Mouse (Mus musculus) lung, embryonic 16.5 days (tissue): Measurements from ENCODE around the gene Myl6b. TPM values are rescaled to one million over a fixed set of nuclear protein-coding genes. Genes with fewer than 3 reads are reported as not detected.

Source experiments
- ATAC-seq: fragments of 200-750 bp; cut with Nextera tagmentation; 2 replicates; pipeline ENCODE4 v1.8.0; 2017; ENCODE audit warnings: low read depth, mild to moderate bottlenecking, moderate library complexity
- H3K27ac ChIP-seq: fragments of 300-500 bp; sonication (generic); 2 replicates; pipeline ENCODE4 v1.5.1; 2014; ENCODE audit warnings: mild to moderate bottlenecking, control low read depth, low read length
- H3K27me3 ChIP-seq: fragments of 300-500 bp; sonication (generic); 2 replicates; pipeline ENCODE4 v1.6.1; 2014; ENCODE audit warnings: low read depth, low read length, mixed read lengths; ENCODE audit not compliant: control insufficient read depth, insufficient read depth
- H3K36me3 ChIP-seq: fragments of 300-500 bp; sonication (generic); 2 replicates; pipeline ENCODE4 v1.6.1; 2014; ENCODE audit warnings: low read length; ENCODE audit not compliant: control insufficient read depth, insufficient read depth
- H3K4me1 ChIP-seq: fragments of 300-500 bp; sonication (generic); replicated peaks from 2 replicates; pipeline ENCODE4 v1.6.1; 2014; ENCODE audit warnings: low read length, mixed read lengths; ENCODE audit not compliant: control insufficient read depth, insufficient read depth
- H3K4me2 ChIP-seq: fragments of 300-500 bp; sonication (generic); 2 replicates; pipeline ENCODE4 v1.6.1; 2014; ENCODE audit warnings: low read depth, low read length, control low read depth
- H3K4me3 ChIP-seq: fragments of 300-500 bp; sonication (generic); 2 replicates; pipeline ENCODE4 v1.5.1; 2014; ENCODE audit warnings: mild to moderate bottlenecking, low read length, control low read depth
- H3K9ac ChIP-seq: fragments of 300-500 bp; sonication (generic); 2 replicates; pipeline ENCODE4 v1.6.1; 2014; ENCODE audit warnings: low read length, control low read depth
- H3K9me3 ChIP-seq: fragments of 300-500 bp; sonication (generic); 2 replicates; pipeline ENCODE4 v1.6.1; 2016; ENCODE audit warnings: low read length; ENCODE audit not compliant: control insufficient read depth
- WGBS: fragments of 180-500 bp; shearing (Covaris S2); extraction: QIAGEN DNeasy Blood & Tissue Kit; methylation state at CpG from one replicate; pipeline ENCODE4 v1.1.7; 2014; 5-methylcytosine and 5-hydroxymethylcytosine counted together
- polyA plus RNA-seq: library from polyadenylated mRNA; unstranded; fragments of >200 nt; fragmentation: Nextera tagmentation; extraction: Ambion mirVana; gene quantifications from 2 replicates; pipeline ENCODE4 v1.2.1, GENCODE M21; 2015

Gene Myl6b
- polyA plus RNA-seq, 1 experiment from 2014 or later: 3.5 TPM

GRCm38 (mm10) chr10:128486370-128486769, 12.1 kb downstream of the Myl6b start:
- no peak for ATAC-seq
- no peak overlapping the region for H3K4me3 ChIP-seq
- H3K4me2 ChIP-seq: no peak overlapping the region
- no peaks in the 10 kb centered on the region for H3K27me3 ChIP-seq
- no peak overlapping the region for H3K9ac ChIP-seq
- no peak overlapping the region for H3K27ac ChIP-seq
- no peaks in the 10 kb centered on the region for H3K9me3 ChIP-seq
- H3K36me3 ChIP-seq: peaks cover 74% of the 10 kb centered on the region
- WGBS: 82% methylated on average over 7 of the region's 7 CpGs
- H3K4me1 ChIP-seq: peaks cover 8% of the 10 kb centered on the region

DNA sequence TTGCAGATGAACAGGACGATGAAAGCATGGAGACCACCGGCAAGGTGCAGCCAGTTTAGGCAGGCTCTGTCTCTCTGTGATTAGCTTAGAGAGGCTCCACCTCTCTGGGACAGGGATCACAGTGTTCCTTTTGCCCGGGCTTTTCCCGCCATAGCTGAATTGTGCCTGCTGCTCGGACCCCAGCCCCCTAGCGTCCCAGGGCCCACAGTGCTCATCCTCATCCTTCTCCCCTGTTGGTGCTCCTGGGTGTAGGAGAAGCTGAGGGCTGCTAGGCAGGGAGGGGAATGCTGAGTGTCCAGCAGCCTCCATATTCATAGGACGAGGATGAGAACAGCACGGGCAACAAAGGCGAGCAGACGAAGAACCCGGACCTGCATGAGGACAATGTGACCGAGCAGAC, 24.1 kb downstream of the Myl6b start:
- Histone ChIP-seq H3K36me3 (peaks cover 59% of the 10 kb centered on the region), H3K4me1 (no peaks in the 10 kb centered on the region), H3K27ac (no peak overlapping the region), H3K9ac (no peak overlapping the region), H3K9me3 (no peaks in the 10 kb centered on the region), H3K4me3 (no peak overlapping the region), H3K27me3 (no peaks in the 10 kb centered on the region), H3K4me2 (no peak overlapping the region)
- no peak for ATAC-seq
- 86% methylated on average over 11 of the region's 12 CpGs for WGBS

DNA sequence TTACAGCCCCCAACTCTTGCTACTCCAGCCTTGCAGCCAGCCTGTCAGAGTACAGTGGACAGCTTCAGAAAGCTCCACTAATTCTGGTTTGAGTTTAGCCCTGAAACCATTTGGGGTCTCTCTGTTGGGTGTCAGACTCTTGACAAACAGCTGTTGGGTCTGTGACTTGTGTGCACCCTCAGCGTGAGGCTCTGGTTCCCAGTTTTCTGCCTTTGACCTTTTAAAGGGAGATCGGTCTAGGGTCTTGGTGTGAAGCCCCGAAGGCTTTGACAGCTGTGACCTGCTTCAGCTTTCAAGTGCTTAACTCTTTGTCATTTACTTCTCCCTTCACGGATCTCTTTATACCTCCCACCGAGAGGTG, 38.2 kb downstream of the Myl6b start:
- Histone ChIP-seq H3K4me1 (peaks cover 11% of the 10 kb centered on the region), H3K27me3 (no peaks in the 10 kb centered on the region), H3K27ac (peak overlapping the region; percentile 96), H3K9me3 (no peaks in the 10 kb centered on the region), H3K9ac (peak overlapping the region; percentile 95), H3K4me2 (peak overlapping the region; percentile 74), H3K4me3 (peak overlapping the region; percentile 89), H3K36me3 (peaks cover 23% of the 10 kb centered on the region)
- no peak for ATAC-seq
- WGBS: 4% methylated on average over 5 of the region's 5 CpGs

DNA sequence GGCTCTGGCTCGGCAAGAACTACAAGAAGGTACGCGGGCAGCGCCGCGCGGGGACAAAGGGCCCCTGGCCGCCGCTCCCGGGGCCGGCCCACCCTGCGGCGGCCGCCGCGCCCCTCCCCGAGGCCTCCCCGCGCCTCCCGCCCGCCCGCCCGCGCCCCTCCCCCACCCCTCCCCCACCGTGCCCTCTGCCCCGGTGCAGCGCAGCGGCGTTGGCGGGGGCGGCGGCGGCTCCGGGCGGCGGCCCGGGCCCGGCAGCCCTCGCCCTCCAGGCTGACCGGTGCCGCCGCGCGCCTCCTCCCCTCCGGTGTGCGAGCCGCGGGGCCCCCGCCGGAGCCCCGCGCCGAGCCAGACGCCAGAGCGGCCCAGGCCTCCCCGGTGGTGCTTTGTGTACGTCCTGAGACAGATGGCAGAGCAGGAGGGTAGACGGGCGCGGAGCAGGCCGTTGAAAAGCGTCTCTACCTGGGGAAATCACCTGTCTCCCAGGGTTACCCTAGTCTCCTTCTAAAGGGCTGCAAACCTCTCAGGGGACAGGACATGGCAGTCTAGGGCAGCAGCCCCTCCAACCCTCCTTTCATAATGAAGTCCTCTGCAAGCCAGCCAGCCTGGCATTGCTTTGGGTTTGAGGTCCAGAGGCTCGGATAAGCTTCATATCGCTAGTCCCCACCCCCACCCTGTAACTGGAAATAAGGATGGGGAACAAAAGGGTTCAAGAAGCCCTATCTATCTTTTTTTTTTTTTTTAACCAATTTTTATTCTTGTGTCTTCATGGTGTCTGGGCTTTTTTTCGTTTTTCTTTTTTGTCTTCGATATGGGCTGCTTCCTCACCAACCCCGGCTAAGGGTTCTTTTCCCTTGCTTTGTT, 38.8 kb downstream of the Myl6b start:
- peak overlapping the region; percentile 74 for H3K4me2 ChIP-seq
- peak overlapping the region; percentile 95 for H3K9ac ChIP-seq
- peak overlapping the region; percentile 96 for H3K27ac ChIP-seq
- peaks cover 11% of the 10 kb centered on the region for H3K4me1 ChIP-seq
- peak overlapping the region; percentile 89 for H3K4me3 ChIP-seq
- under 1% methylated on average over 13 of the region's 67 CpGs for WGBS
- H3K27me3 ChIP-seq: no peaks in the 10 kb centered on the region
- H3K36me3 ChIP-seq: peaks cover 19% of the 10 kb centered on the region
- H3K9me3 ChIP-seq: no peaks in the 10 kb centered on the region
- peak; percentile 71 for ATAC-seq

DNA sequence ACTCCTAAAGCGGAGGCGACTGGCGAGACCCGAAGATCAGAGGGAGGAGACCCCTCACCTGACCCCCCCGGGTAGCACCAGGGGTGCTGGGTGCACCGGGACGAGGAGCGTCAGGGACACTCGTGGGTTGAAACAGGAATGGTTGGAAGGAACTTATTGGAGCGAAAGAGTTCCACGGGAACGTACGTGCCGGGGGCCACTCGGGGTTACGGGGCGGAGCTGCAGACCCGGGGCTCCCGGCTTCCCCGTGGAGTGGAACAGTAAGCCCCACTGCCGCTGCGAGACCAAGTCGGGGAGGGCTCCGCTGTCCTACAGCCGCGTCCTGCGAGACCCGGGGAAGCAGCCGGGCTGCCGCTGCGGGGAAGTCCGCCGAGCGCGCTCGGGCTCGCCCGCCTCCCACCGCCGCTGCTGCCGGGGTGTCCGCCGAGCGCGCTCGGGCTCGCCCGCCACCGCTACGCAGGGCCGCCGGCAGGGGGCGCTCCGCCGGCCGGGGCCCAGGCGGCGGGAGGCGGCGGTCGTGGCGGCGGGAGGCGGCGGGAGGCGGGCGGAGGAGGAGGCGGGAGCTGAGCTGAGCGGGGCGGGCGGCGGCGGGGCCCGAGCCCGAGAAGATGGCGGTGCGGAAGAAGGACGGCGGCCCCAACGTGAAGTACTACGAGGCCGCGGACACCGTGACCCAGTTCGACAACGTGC, 39.6 kb downstream of the Myl6b start, which contains the start of gene Smarcc2:
Gene Smarcc2 (plus strand): TSS at position 530 of the 690 bp plus-strand sequence.
- ATAC-seq: peak; percentile 85
- H3K9me3 ChIP-seq: no peaks in the 10 kb centered on the region
- peak within 1 kb of the TSS; percentile 74 for H3K4me2 ChIP-seq

DNA sequence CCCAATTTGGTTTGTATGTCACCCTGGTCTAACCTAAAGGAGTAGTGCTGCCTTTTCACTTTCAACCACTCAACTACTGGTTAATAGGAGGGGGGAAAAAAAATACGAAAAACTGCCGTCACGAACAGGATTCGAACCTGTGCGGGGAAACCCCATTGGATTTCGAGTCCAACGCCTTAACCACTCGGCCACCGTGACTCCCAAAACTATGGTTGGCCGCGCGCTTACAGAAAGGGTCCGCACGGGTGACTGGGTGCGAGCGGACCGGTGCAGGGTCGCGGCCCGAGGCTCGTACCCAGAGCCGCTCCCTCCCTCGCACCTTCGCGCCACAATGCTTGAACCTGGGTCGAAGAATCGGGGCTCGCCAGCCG, 40.2 kb downstream of the Myl6b start:
- Histone ChIP-seq H3K4me3 (peak overlapping the region; percentile 89), H3K9ac (peak overlapping the region; percentile 95), H3K4me1 (peaks cover 11% of the 10 kb centered on the region), H3K4me2 (peak overlapping the region; percentile 74), H3K27me3 (no peaks in the 10 kb centered on the region), H3K9me3 (no peaks in the 10 kb centered on the region), H3K27ac (peak overlapping the region; percentile 96), H3K36me3 (peaks cover 10% of the 10 kb centered on the region)
- peak; percentile 69 for ATAC-seq
- 0% methylated on average over 29 of the region's 29 CpGs for WGBS

More for the DNA sequence above, 39.6 kb downstream of the Myl6b start, which contains the start of gene Smarcc2:
- peak within 1 kb of the TSS; percentile 95 for H3K9ac ChIP-seq
- H3K27ac ChIP-seq: peak within 1 kb of the TSS; percentile 96
- H3K4me1 ChIP-seq: peaks cover 11% of the 10 kb centered on the region
- 0% methylated on average over 64 of the region's 86 CpGs for WGBS
- peaks cover 13% of the 10 kb centered on the region for H3K36me3 ChIP-seq
- no peaks in the 10 kb centered on the region for H3K27me3 ChIP-seq
- peak within 1 kb of the TSS; percentile 89 for H3K4me3 ChIP-seq

DNA sequence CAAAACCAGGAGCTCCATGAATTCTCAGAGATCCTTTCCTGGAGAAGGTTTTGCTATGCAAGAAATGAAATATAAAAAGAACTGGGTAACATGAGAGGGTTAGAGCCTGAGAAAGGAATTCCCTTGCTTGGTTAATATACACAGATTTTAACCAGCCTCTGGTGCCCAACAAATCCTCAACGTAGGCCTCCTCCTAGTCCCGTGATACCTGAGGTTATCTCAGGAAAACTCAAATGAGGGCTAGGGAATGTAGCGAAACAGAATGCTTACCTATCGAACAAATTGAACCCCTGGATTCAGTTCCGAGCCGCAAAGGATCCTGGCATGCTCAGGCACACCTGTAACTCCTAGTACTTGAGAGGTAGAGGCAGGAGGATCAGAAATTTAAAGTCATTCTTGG, 40.8 kb downstream of the Myl6b start:
- H3K27ac ChIP-seq: no peak overlapping the region
- ATAC-seq: no peak
- whole genome bisulfite sequencing: 80% methylated on average over 6 of the region's 6 CpGs

DNA sequence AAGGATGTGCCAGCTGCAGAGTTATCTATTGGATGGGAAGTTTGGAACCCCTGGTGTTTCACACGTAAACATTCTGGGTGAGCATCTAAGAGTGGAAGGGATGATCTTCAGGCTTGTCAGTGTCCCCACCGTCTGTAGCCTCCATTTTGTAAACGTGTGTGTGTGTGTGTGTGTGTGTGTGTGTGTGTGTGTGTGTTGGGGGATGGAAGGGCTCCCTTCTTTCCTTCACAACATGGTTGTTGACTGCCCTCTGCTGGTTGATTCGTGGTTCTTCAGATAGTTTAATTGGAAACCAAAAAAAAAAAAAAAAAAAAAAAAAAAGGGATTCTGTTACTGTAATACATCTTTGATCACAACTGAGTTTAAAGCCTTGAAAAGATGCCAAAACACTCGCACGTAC, 43.2 kb downstream of the Myl6b start:
- no peaks in the 10 kb centered on the region for H3K9me3 ChIP-seq
- H3K4me3 ChIP-seq: no peak overlapping the region
- ATAC-seq: no peak
- H3K4me1 ChIP-seq: peaks cover 3% of the 10 kb centered on the region; the same call in 1 of the 2 replicates
- peak overlapping the region; percentile 17; the same call in 1 of the 2 replicates for H3K4me2 ChIP-seq
- H3K36me3 ChIP-seq: no peaks in the 10 kb centered on the region
- H3K27ac ChIP-seq: no peak overlapping the region
- H3K9ac ChIP-seq: peak overlapping the region; percentile 28; the same call in 1 of the 2 replicates
- 2% methylated on average over 6 of the region's 6 CpGs for WGBS
- no peaks in the 10 kb centered on the region for H3K27me3 ChIP-seq

More for the DNA sequence above, 40.8 kb downstream of the Myl6b start:
- H3K9me3 ChIP-seq: no peaks in the 10 kb centered on the region
- H3K4me1 ChIP-seq: peaks cover 11% of the 10 kb centered on the region
- no peak overlapping the region for H3K9ac ChIP-seq
- peaks cover 6% of the 10 kb centered on the region for H3K36me3 ChIP-seq
- H3K4me2 ChIP-seq: 0 out of 2 replicates have a peak overlapping the region, but pooled peaks have one; percentile 74
- no peaks in the 10 kb centered on the region for H3K27me3 ChIP-seq
- no peak overlapping the region for H3K4me3 ChIP-seq

- Histone ChIP-seq H3K4me1 (0 out of 2 replicates have a peak, but pooled peaks cover 2% of the 10 kb centered on the region), H3K4me3 (no peak overlapping the region), H3K9ac (no peak overlapping the region), H3K36me3 (no peaks in the 10 kb centered on the region), H3K4me2 (no peak overlapping the region), H3K27ac (no peak overlapping the region), H3K9me3 (no peaks in the 10 kb centered on the region), H3K27me3 (no peaks in the 10 kb centered on the region)
- ATAC-seq: no peak
- 70% methylated on average over 3 of the region's 3 CpGs for WGBS
Measured at GRCm38 (mm10) chr10:128454471-128454870, 44.0 kb downstream of the Myl6b start.
